Mouse (Mus musculus): ENCODE data around the gene Sirt3. TPM values are rescaled to one million over a fixed set of nuclear protein-coding genes. Genes with fewer than 3 reads are reported as not detected.

The Sirt3 gene
- polyA plus RNA-seq, 2 experiments = 20.1 to 28.3 TPM

- TF ChIP-seq POLR2A (IDR thresholded peaks at IDR 0.05; ENCODE audit: borderline replicate concordance, extremely low read depth, insufficient read depth, insufficient read length) = no peak
- Histone ChIP-seq H3K9me3 (ENCODE audit: control insufficient read depth, low read length) (no peaks in the 10 kb centered on the region), H3K4me3 (replicated peaks; ENCODE audit: low read length) (no peak overlapping the region), H3K4me2 (replicated peaks; ENCODE audit: low read depth, low read length, severe bottlenecking) (no peak overlapping the region), H3K9ac (ENCODE audit: low read depth, low read length, severe bottlenecking) (no peak overlapping the region), H3K4me1 (ENCODE audit: control insufficient read depth, insufficient read depth, low read length) (no peaks in the 10 kb centered on the region), H3K36me3 (ENCODE audit: control insufficient read depth, insufficient read depth, low read length) (no peaks in the 10 kb centered on the region), H3K27ac (replicated peaks; ENCODE audit: low read depth, low read length) (no peak overlapping the region), H3K27me3 (ENCODE audit: control insufficient read depth, insufficient read depth, low read length) (peaks cover 7% of the 10 kb centered on the region; the same call in 1 of the 2 replicates)
- WGBS = 77% methylated on average over 7 of the region's 7 CpGs
- no peak for DNase-seq (ENCODE audit: low spot score)
- ATAC-seq (ENCODE audit: low FRiP score, low read depth) = no peak
Measured at GRCm38 (mm10) chr7:140843806-140844205, 38.3 kb downstream of the Sirt3 start.

- H3K9ac ChIP-seq (ENCODE audit: low read depth, low read length, severe bottlenecking) = no peak overlapping the region
- 31% methylated on average over 19 of the region's 19 CpGs for WGBS
- H3K4me3 ChIP-seq (replicated peaks; ENCODE audit: low read length) = no peak overlapping the region
- peaks cover 7% of the 10 kb centered on the region; the same call in 1 of the 2 replicates for H3K27me3 ChIP-seq (ENCODE audit: control insufficient read depth, insufficient read depth, low read length)
- no peak for TF ChIP-seq POLR2A (IDR thresholded peaks at IDR 0.05; ENCODE audit: borderline replicate concordance, extremely low read depth, insufficient read depth, insufficient read length)
- no peaks in the 10 kb centered on the region for H3K36me3 ChIP-seq (ENCODE audit: control insufficient read depth, insufficient read depth, low read length)
- H3K27ac ChIP-seq (replicated peaks; ENCODE audit: low read depth, low read length) = no peak overlapping the region
- ATAC-seq (ENCODE audit: low FRiP score, low read depth) = no peak
- H3K4me1 ChIP-seq (ENCODE audit: control insufficient read depth, insufficient read depth, low read length) = no peaks in the 10 kb centered on the region
- no peaks in the 10 kb centered on the region for H3K9me3 ChIP-seq (ENCODE audit: control insufficient read depth, low read length)
- no peak for DNase-seq (ENCODE audit: low spot score)
- H3K4me2 ChIP-seq (replicated peaks; ENCODE audit: low read depth, low read length, severe bottlenecking) = no peak overlapping the region
Measured at GRCm38 (mm10) chr7:140840750-140841735, 41.1 kb downstream of the Sirt3 start.

- Histone ChIP-seq H3K9me3 (ENCODE audit: control insufficient read depth, low read length) (no peaks in the 10 kb centered on the region), H3K9ac (ENCODE audit: low read depth, low read length, severe bottlenecking) (no peak overlapping the region), H3K27ac (replicated peaks; ENCODE audit: low read depth, low read length) (no peak overlapping the region), H3K27me3 (ENCODE audit: control insufficient read depth, insufficient read depth, low read length) (peaks cover 7% of the 10 kb centered on the region; the same call in 1 of the 2 replicates), H3K4me2 (replicated peaks; ENCODE audit: low read depth, low read length, severe bottlenecking) (no peak overlapping the region), H3K4me3 (replicated peaks; ENCODE audit: low read length) (no peak overlapping the region), H3K4me1 (ENCODE audit: control insufficient read depth, insufficient read depth, low read length) (no peaks in the 10 kb centered on the region), H3K36me3 (ENCODE audit: control insufficient read depth, insufficient read depth, low read length) (no peaks in the 10 kb centered on the region)
- 54% methylated on average over 5 of the region's 5 CpGs for WGBS
- ATAC-seq (ENCODE audit: low FRiP score, low read depth) (no peak), DNase-seq (ENCODE audit: low spot score) (no peak)
- no peak for TF ChIP-seq POLR2A (IDR thresholded peaks at IDR 0.05; ENCODE audit: borderline replicate concordance, extremely low read depth, insufficient read depth, insufficient read length)
Measured at GRCm38 (mm10) chr7:140839556-140839955, 42.6 kb downstream of the Sirt3 start.

- H3K9ac ChIP-seq (ENCODE audit: low read depth, low read length, severe bottlenecking) = no peak overlapping the region
- DNase-seq (ENCODE audit: low spot score) (no peak), ATAC-seq (ENCODE audit: low FRiP score, low read depth) (no peak)
- no peaks in the 10 kb centered on the region for H3K9me3 ChIP-seq (ENCODE audit: control insufficient read depth, low read length)
- no peak overlapping the region for H3K4me3 ChIP-seq (replicated peaks; ENCODE audit: low read length)
- peaks cover 3% of the 10 kb centered on the region; the same call in 1 of the 2 replicates for H3K27me3 ChIP-seq (ENCODE audit: control insufficient read depth, insufficient read depth, low read length)
- H3K27ac ChIP-seq (replicated peaks; ENCODE audit: low read depth, low read length) = no peak overlapping the region
- H3K4me2 ChIP-seq (replicated peaks; ENCODE audit: low read depth, low read length, severe bottlenecking) = no peak overlapping the region
- TF ChIP-seq POLR2A (IDR thresholded peaks at IDR 0.05; ENCODE audit: borderline replicate concordance, extremely low read depth, insufficient read depth, insufficient read length) = no peak
- no peaks in the 10 kb centered on the region for H3K36me3 ChIP-seq (ENCODE audit: control insufficient read depth, insufficient read depth, low read length)
- H3K4me1 ChIP-seq (ENCODE audit: control insufficient read depth, insufficient read depth, low read length) = no peaks in the 10 kb centered on the region
- 84% methylated on average over 9 of the region's 9 CpGs for WGBS
Measured at GRCm38 (mm10) chr7:140836243-140837115, 45.6 kb downstream of the Sirt3 start.

- ATAC-seq (ENCODE audit: low FRiP score, low read depth) (no peak), DNase-seq (ENCODE audit: low spot score) (no peak)
- H3K9ac ChIP-seq (ENCODE audit: low read depth, low read length, severe bottlenecking) = no peak overlapping the region
- no peak overlapping the region for H3K4me3 ChIP-seq (replicated peaks; ENCODE audit: low read length)
- no peaks in the 10 kb centered on the region for H3K4me1 ChIP-seq (ENCODE audit: control insufficient read depth, insufficient read depth, low read length)
- no peak overlapping the region for H3K27ac ChIP-seq (replicated peaks; ENCODE audit: low read depth, low read length)
- no peak for TF ChIP-seq POLR2A (IDR thresholded peaks at IDR 0.05; ENCODE audit: borderline replicate concordance, extremely low read depth, insufficient read depth, insufficient read length)
- no peak overlapping the region for H3K4me2 ChIP-seq (replicated peaks; ENCODE audit: low read depth, low read length, severe bottlenecking)
- H3K36me3 ChIP-seq (ENCODE audit: control insufficient read depth, insufficient read depth, low read length) = no peaks in the 10 kb centered on the region
- H3K9me3 ChIP-seq (ENCODE audit: control insufficient read depth, low read length) = no peaks in the 10 kb centered on the region
- no peaks in the 10 kb centered on the region for H3K27me3 ChIP-seq (ENCODE audit: control insufficient read depth, insufficient read depth, low read length)
- 62% methylated on average over 2 of the region's 2 CpGs for WGBS
Measured at GRCm38 (mm10) chr7:140835758-140836087, 46.4 kb downstream of the Sirt3 start.
